Comparison of ENCODE assay signal across 14 mouse cellular contexts in the genomic region with DNA sequence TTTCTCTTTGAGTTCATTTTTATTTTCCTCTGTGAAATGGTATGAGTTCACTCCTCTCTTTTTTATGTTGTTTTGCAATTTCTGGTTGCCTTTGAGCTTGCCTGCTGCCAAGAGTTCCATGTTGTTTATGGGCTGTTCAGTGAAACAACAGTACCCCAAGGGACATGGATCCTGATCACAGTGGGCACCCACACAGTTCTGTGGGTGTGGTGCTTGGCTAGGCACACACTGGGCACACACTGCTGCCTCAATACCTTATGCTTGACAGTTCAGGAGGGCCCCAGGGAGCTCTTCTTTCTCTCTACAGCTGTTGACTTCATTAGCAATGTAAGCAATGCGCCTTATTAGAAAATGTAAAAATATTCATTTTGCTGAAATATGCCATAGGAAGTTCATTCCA.
DNase-seq lines count a peak whose midpoint lies in the region.
"Had no signal": no experiment of that assay in that cellular context is flagged by ENCODE, and none has a peak within 500 bp of the region (broad histone marks: within the 10 kb centered on the region; RNA-seq: fewer than 3 reads in every experiment).

No protein-coding gene starts in this region.

- DNase-seq in gastrocnemius, postnatal 25 days: peak; percentile 17
- DNase-seq in gastrocnemius, postnatal 10 days: no peak
- DNase-seq in layer of hippocampus, adult 8-10 months (ENCODE audit: low spot score in 2 of 2): peak; percentile 14 to 25
- DNase-seq in layer of hippocampus, postnatal 25 days (ENCODE audit: extremely low spot score in 1 of 2, low spot score in 1 of 2): no peak
- peak; percentile 9 for DNase-seq in brain, adult 2 months (ENCODE audit: low read depth, low spot score)
- peak; percentile 2 for DNase-seq in skeletal muscle tissue, adult 2 months (ENCODE audit: low read depth, low spot score)
- DNase-seq in testis, postnatal 14 days (ENCODE audit: low spot score): no peak
- DNase-seq: adrenal gland, postnatal 36 days; cerebellum, adult 11 months; cerebellum, adult 9-10 months; cerebellum, postnatal 25 days; gastrocnemius, postnatal 14 days; heart, adult 11 months; heart, postnatal 36 days had no signal

Comparison
In these comparisons a context has a peak if more than half of its experiments do, and no peak if none do; other contexts are left out.
1. DNase-seq: peak in gastrocnemius, postnatal 25 days (single experiment), layer of hippocampus, adult 8-10 months (2 of 2), brain, adult 2 months (single experiment) and skeletal muscle tissue, adult 2 months (single experiment); none in gastrocnemius, postnatal 10 days (single experiment), layer of hippocampus, postnatal 25 days (0 of 2) and testis, postnatal 14 days (single experiment).